Mouse (Mus musculus): Measurements from ENCODE around the gene Pdxk. TPM values are rescaled to one million over a fixed set of nuclear protein-coding genes. Genes with fewer than 3 reads are reported as not detected.
A peak's percentile ranks its signal among the peaks of the same experiment; 100 is the strongest.
"Not testable (repeated sequence)": the region's sequence is repeated elsewhere in the genome, so short reads cannot be mapped to it uniquely, and the experiment has no call there.

The Pdxk gene
- polyA plus RNA-seq (2014; fragmentation: Nextera tagmentation; extraction: Ambion mirVana), result 8.1 and 8.2 TPM in 2 replicates

- peak; percentile 95 for DNase-seq (ENCODE audit: low spot score)
- Histone ChIP-seq H3K27me3 (replicated peaks; ENCODE audit: control insufficient read depth, insufficient read depth, low read length) (no peaks in the 10 kb centered on the region), H3K4me3 (ENCODE audit: low read depth, low read length) (peak within 1 kb of the TSS; percentile 68), H3K36me3 (ENCODE audit: control insufficient read depth, insufficient read depth, low read length) (no peaks in the 10 kb centered on the region), H3K4me2 (ENCODE audit: low read depth, low read length) (peak within 1 kb of the TSS; percentile 99), H3K9me3 (ENCODE audit: control insufficient read depth, low read length) (no peaks in the 10 kb centered on the region), H3K4me1 (ENCODE audit: control insufficient read depth, insufficient read depth, low read length) (0 out of 2 replicates have a peak, but pooled peaks cover 4% of the 10 kb centered on the region), H3K27ac (replicated peaks; ENCODE audit: low read depth, low read length) (peak within 1 kb of the TSS; percentile 61; the same call in 1 of the 2 replicates), H3K9ac (ENCODE audit: low read depth, low read length) (peak within 1 kb of the TSS; percentile 70)
- ATAC-seq (ENCODE audit: low read depth), result peak; percentile 96
- WGBS, result 0% methylated on average over 11 of the region's 35 CpGs
These were observed at the start of gene Pdxk for GRCm38 (mm10) chr10:78464792-78465207. Pdxk (minus strand) TSS chr10:78464975.

- no peak overlapping the region for H3K27ac ChIP-seq (replicated peaks; ENCODE audit: low read depth, low read length)
- no peaks in the 10 kb centered on the region for H3K36me3 ChIP-seq (ENCODE audit: control insufficient read depth, insufficient read depth, low read length)
- no peaks in the 10 kb centered on the region for H3K9me3 ChIP-seq (ENCODE audit: control insufficient read depth, low read length)
- WGBS, result 79% methylated on average over 6 of the region's 6 CpGs
- H3K9ac ChIP-seq (ENCODE audit: low read depth, low read length), result no peak overlapping the region
- no peak for DNase-seq (ENCODE audit: low spot score)
- H3K4me1 ChIP-seq (ENCODE audit: control insufficient read depth, insufficient read depth, low read length), result no peaks in the 10 kb centered on the region
- H3K4me3 ChIP-seq (ENCODE audit: low read depth, low read length), result no peak overlapping the region
- H3K27me3 ChIP-seq (replicated peaks; ENCODE audit: control insufficient read depth, insufficient read depth, low read length), result no peaks in the 10 kb centered on the region
- ATAC-seq (ENCODE audit: low read depth), result no peak
- H3K4me2 ChIP-seq (ENCODE audit: low read depth, low read length), result no peak overlapping the region
These were observed 38.4 kb upstream of the Pdxk start for GRCm38 (mm10) chr10:78502986-78503733.

GRCm38 (mm10) chr10:78487431-78488086 lies 22.8 kb upstream of the Pdxk start:
- Histone ChIP-seq H3K9me3 (ENCODE audit: control insufficient read depth, low read length) (no peaks in the 10 kb centered on the region), H3K27ac (replicated peaks; ENCODE audit: low read depth, low read length) (no peak overlapping the region), H3K4me1 (ENCODE audit: control insufficient read depth, insufficient read depth, low read length) (no peaks in the 10 kb centered on the region; the same call in 1 of the 2 replicates), H3K9ac (ENCODE audit: low read depth, low read length) (peak overlapping the region; percentile 51; the same call in 1 of the 2 replicates), H3K4me3 (ENCODE audit: low read depth, low read length) (peak overlapping the region; percentile 24; the same call in 1 of the 2 replicates), H3K27me3 (replicated peaks; ENCODE audit: control insufficient read depth, insufficient read depth, low read length) (peaks cover 6% of the 10 kb centered on the region), H3K4me2 (ENCODE audit: low read depth, low read length) (peak overlapping the region; percentile 54), H3K36me3 (ENCODE audit: control insufficient read depth, insufficient read depth, low read length) (no peaks in the 10 kb centered on the region)
- WGBS, result 10% methylated on average over 26 of the region's 26 CpGs
- DNase-seq (ENCODE audit: low spot score) (peak; percentile 80), ATAC-seq (ENCODE audit: low read depth) (peak; percentile 87)

- DNase-seq (ENCODE audit: low spot score) (no peak), ATAC-seq (ENCODE audit: low read depth) (no peak)
- Histone ChIP-seq H3K4me2 (ENCODE audit: low read depth, low read length) (no peak overlapping the region), H3K27ac (replicated peaks; ENCODE audit: low read depth, low read length) (no peak overlapping the region), H3K4me3 (ENCODE audit: low read depth, low read length) (no peak overlapping the region), H3K4me1 (ENCODE audit: control insufficient read depth, insufficient read depth, low read length) (peaks cover 3% of the 10 kb centered on the region; the same call in 1 of the 2 replicates), H3K9me3 (ENCODE audit: control insufficient read depth, low read length) (no peaks in the 10 kb centered on the region), H3K27me3 (replicated peaks; ENCODE audit: control insufficient read depth, insufficient read depth, low read length) (peaks cover 6% of the 10 kb centered on the region), H3K9ac (ENCODE audit: low read depth, low read length) (no peak overlapping the region), H3K36me3 (ENCODE audit: control insufficient read depth, insufficient read depth, low read length) (no peaks in the 10 kb centered on the region)
- 63% methylated on average over 5 of the region's 5 CpGs for WGBS
These were observed 22.1 kb upstream of the Pdxk start for GRCm38 (mm10) chr10:78486871-78487270.

- 64% methylated on average over 2 of the region's 2 CpGs for WGBS
- H3K9me3 ChIP-seq (ENCODE audit: control insufficient read depth, low read length); H3K4me3 ChIP-seq (ENCODE audit: low read depth, low read length); H3K27me3 ChIP-seq (replicated peaks; ENCODE audit: control insufficient read depth, insufficient read depth, low read length); ATAC-seq (ENCODE audit: low read depth); H3K9ac ChIP-seq (ENCODE audit: low read depth, low read length); H3K4me2 ChIP-seq (ENCODE audit: low read depth, low read length); H3K27ac ChIP-seq (replicated peaks; ENCODE audit: low read depth, low read length); H3K36me3 ChIP-seq (ENCODE audit: control insufficient read depth, insufficient read depth, low read length); DNase-seq (ENCODE audit: low spot score); H3K4me1 ChIP-seq (ENCODE audit: control insufficient read depth, insufficient read depth, low read length): not testable (repeated sequence)
These were observed 20.6 kb upstream of the Pdxk start for GRCm38 (mm10) chr10:78485369-78485768.

GRCm38 (mm10) chr10:78481928-78482499 lies 17.2 kb upstream of the Pdxk start:
- peak; percentile 90 for DNase-seq (ENCODE audit: low spot score)
- Histone ChIP-seq H3K27ac (replicated peaks; ENCODE audit: low read depth, low read length) (no peak overlapping the region), H3K36me3 (ENCODE audit: control insufficient read depth, insufficient read depth, low read length) (no peaks in the 10 kb centered on the region), H3K27me3 (replicated peaks; ENCODE audit: control insufficient read depth, insufficient read depth, low read length) (peaks cover 6% of the 10 kb centered on the region), H3K9me3 (ENCODE audit: control insufficient read depth, low read length) (no peaks in the 10 kb centered on the region), H3K9ac (ENCODE audit: low read depth, low read length) (peak overlapping the region; percentile 63), H3K4me3 (ENCODE audit: low read depth, low read length) (peak overlapping the region; percentile 51), H3K4me2 (ENCODE audit: low read depth, low read length) (peak overlapping the region; percentile 90), H3K4me1 (ENCODE audit: control insufficient read depth, insufficient read depth, low read length) (0 out of 2 replicates have a peak, but pooled peaks cover 3% of the 10 kb centered on the region)
- ATAC-seq (ENCODE audit: low read depth), result peak; percentile 97
- WGBS, result 2% methylated on average over 25 of the region's 35 CpGs

- 37% methylated on average over 21 of the region's 21 CpGs for WGBS
These were observed 16.5 kb upstream of the Pdxk start for GRCm38 (mm10) chr10:78480954-78481927.

GRCm38 (mm10) chr10:78476821-78477220 lies 12.0 kb upstream of the Pdxk start:
- no peak for DNase-seq (ENCODE audit: low spot score)
- ATAC-seq (ENCODE audit: low read depth), result no peak
- Histone ChIP-seq H3K9ac (ENCODE audit: low read depth, low read length) (no peak overlapping the region), H3K4me2 (ENCODE audit: low read depth, low read length) (no peak overlapping the region), H3K27ac (replicated peaks; ENCODE audit: low read depth, low read length) (no peak overlapping the region), H3K9me3 (ENCODE audit: control insufficient read depth, low read length) (no peaks in the 10 kb centered on the region), H3K36me3 (ENCODE audit: control insufficient read depth, insufficient read depth, low read length) (no peaks in the 10 kb centered on the region), H3K4me1 (ENCODE audit: control insufficient read depth, insufficient read depth, low read length) (no peaks in the 10 kb centered on the region), H3K4me3 (ENCODE audit: low read depth, low read length) (no peak overlapping the region), H3K27me3 (replicated peaks; ENCODE audit: control insufficient read depth, insufficient read depth, low read length) (no peaks in the 10 kb centered on the region)
- WGBS, result 78% methylated on average over 4 of the region's 4 CpGs

More at GRCm38 (mm10) chr10:78480954-78481927, 16.5 kb upstream of the Pdxk start:
- peak overlapping the region; percentile 63 for H3K9ac ChIP-seq (ENCODE audit: low read depth, low read length)
- peak overlapping the region; percentile 51 for H3K4me3 ChIP-seq (ENCODE audit: low read depth, low read length)
- H3K9me3 ChIP-seq (ENCODE audit: control insufficient read depth, low read length), result no peaks in the 10 kb centered on the region
- 0 out of 2 replicates have a peak, but pooled peaks cover 3% of the 10 kb centered on the region for H3K4me1 ChIP-seq (ENCODE audit: control insufficient read depth, insufficient read depth, low read length)
- no peak for DNase-seq (ENCODE audit: low spot score)
- no peak overlapping the region for H3K27ac ChIP-seq (replicated peaks; ENCODE audit: low read depth, low read length)
- no peaks in the 10 kb centered on the region for H3K36me3 ChIP-seq (ENCODE audit: control insufficient read depth, insufficient read depth, low read length)
- H3K27me3 ChIP-seq (replicated peaks; ENCODE audit: control insufficient read depth, insufficient read depth, low read length), result peaks cover 6% of the 10 kb centered on the region; the same call in 1 of the 2 replicates
- no peak for ATAC-seq (ENCODE audit: low read depth)
- peak overlapping the region; percentile 90 for H3K4me2 ChIP-seq (ENCODE audit: low read depth, low read length)

Data from embryonic facial prominence, embryonic 14.5 days (tissue).